10 mouse cellular contexts compared by ENCODE assay signal in the genomic region with DNA sequence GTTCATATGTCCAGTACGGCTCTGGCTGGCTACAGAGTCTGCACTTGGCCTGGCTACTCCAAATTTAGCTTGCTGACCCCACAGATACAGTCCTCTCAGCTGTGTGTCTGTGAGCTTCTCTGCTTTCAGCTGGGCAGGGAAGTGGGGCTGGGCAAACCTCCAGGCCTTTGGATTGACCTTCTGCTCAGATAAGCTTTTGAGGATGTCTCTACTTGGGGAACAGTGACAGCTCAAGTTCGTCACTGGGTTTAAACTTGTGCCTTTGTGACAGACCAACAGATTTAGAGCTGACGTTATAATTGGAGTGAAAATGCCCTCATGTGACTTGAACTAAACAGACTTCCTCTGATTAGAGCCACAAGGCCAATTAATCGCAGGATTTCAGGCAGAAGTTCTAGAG.
DNase-seq lines count a peak whose midpoint lies in the region; ATAC-seq and TF ChIP-seq lines count a peak whose summit lies in the region.
"Had no signal": no experiment of that assay in that cellular context is flagged by ENCODE, and none has a peak within 500 bp of the region (broad histone marks: within the 10 kb centered on the region; RNA-seq: fewer than 3 reads in every experiment).

No protein-coding gene starts in this region.

- TF ChIP-seq CTCF in lung, postnatal 0 days (IDR thresholded peaks at IDR 0.05): no peak

- no peak for TF ChIP-seq EP300 in lung, postnatal 0 days (IDR thresholded peaks at IDR 0.05)

- ATAC-seq in lung, postnatal 0 days: peak; percentile 14; the same call in 1 of the 2 replicates
- no peak for ATAC-seq in megakaryocyte, adult 5-6 weeks (ENCODE audit: poor library complexity, severe bottlenecking)
- ATAC-seq: Patski had no signal

- 52% methylated on average over 4 of the region's 4 CpGs for WGBS in lung, postnatal 0 days

- no peak overlapping the region for H3K4me2 ChIP-seq in lung, postnatal 0 days (replicated peaks; ENCODE audit: low read depth, low read length)
- H3K4me2 ChIP-seq: embryonic facial prominence, embryonic 15.5 days; limb, embryonic 12.5 days had no signal

- peak; percentile 9 for DNase-seq in lung, postnatal 0 days (ENCODE audit: low spot score)
- DNase-seq in lung, postnatal 36 days: no peak
- peak; percentile 60 to 62 for DNase-seq in cerebellum, adult 18-20 months
- peak; percentile 64 to 83 for DNase-seq in heart, adult 9 months (ENCODE audit: low spot score in 2 of 2)
- DNase-seq in lung, postnatal 4 days: peak; percentile 14 to 51
- no peak for DNase-seq in thymus, postnatal 0 days (ENCODE audit: low spot score)

- no peaks in the 10 kb centered on the region for H3K27me3 ChIP-seq in lung, postnatal 0 days (replicated peaks; ENCODE audit: insufficient read depth, low read length)
- H3K27me3 ChIP-seq: embryonic facial prominence, embryonic 15.5 days; limb, embryonic 12.5 days; Patski had no signal

- H3K27ac ChIP-seq in lung, postnatal 0 days (ENCODE audit: low read length): no peak overlapping the region
- H3K27ac ChIP-seq: embryonic facial prominence, embryonic 15.5 days; limb, embryonic 12.5 days had no signal

- H3K9me3 ChIP-seq in lung, postnatal 0 days (ENCODE audit: low read length): no peaks in the 10 kb centered on the region
- H3K9me3 ChIP-seq: embryonic facial prominence, embryonic 15.5 days; limb, embryonic 12.5 days had no signal

- no peaks in the 10 kb centered on the region for H3K4me1 ChIP-seq in lung, postnatal 0 days (ENCODE audit: insufficient read depth, low read depth, low read length)

- no peak overlapping the region for H3K9ac ChIP-seq in lung, postnatal 0 days (replicated peaks; ENCODE audit: low read depth)
- H3K9ac ChIP-seq: embryonic facial prominence, embryonic 15.5 days; limb, embryonic 12.5 days had no signal

- no peak overlapping the region for H3K4me3 ChIP-seq in lung, postnatal 0 days (ENCODE audit: low read depth, low read length)
- H3K4me3 ChIP-seq: embryonic facial prominence, embryonic 15.5 days; limb, embryonic 12.5 days had no signal

- H3K36me3 ChIP-seq in lung, postnatal 0 days (ENCODE audit: insufficient read depth, low read length): no peaks in the 10 kb centered on the region
- H3K36me3 ChIP-seq: embryonic facial prominence, embryonic 15.5 days; limb, embryonic 12.5 days had no signal

Comparison
In these comparisons a context has a peak if more than half of its experiments do, and no peak if none do; other contexts are left out.
1. DNase-seq: peak in lung, postnatal 0 days (single experiment), cerebellum, adult 18-20 months (2 of 2), heart, adult 9 months (2 of 2) and lung, postnatal 4 days (2 of 2); none in lung, postnatal 36 days (single experiment) and thymus, postnatal 0 days (single experiment).